Mouse (Mus musculus): ENCODE results near the gene Sla2. TPM values are rescaled to one million over a fixed set of nuclear protein-coding genes. Genes with fewer than 3 reads are reported as not detected.

The Sla2 gene
- polyA plus RNA-seq, 1 experiment from 2014 or later = 2.4 TPM

- peaks cover 29% of the 10 kb centered on the region for H3K36me3 ChIP-seq (replicated peaks; ENCODE audit: insufficient read depth, low read length)
- no peak overlapping the region for H3K27ac ChIP-seq (ENCODE audit: low read depth)
- no peak overlapping the region for H3K9ac ChIP-seq (replicated peaks)
- peak; percentile 47 for DNase-seq
- WGBS (ENCODE audit: insufficient replicate concordance) = 29% methylated on average over 9 of the region's 9 CpGs
- H3K4me2 ChIP-seq (ENCODE audit: low read depth, low read length) = no peak overlapping the region
- H3K4me3 ChIP-seq (ENCODE audit: low read depth, low read length) = no peak overlapping the region
- 0 out of 2 replicates have a peak, but pooled peaks have one; percentile 16 for ATAC-seq
- no peaks in the 10 kb centered on the region for H3K27me3 ChIP-seq (ENCODE audit: insufficient read depth, low read length)
- peaks cover 24% of the 10 kb centered on the region for H3K4me1 ChIP-seq (ENCODE audit: insufficient read depth)
- H3K9me3 ChIP-seq (ENCODE audit: low read length) = no peaks in the 10 kb centered on the region
- TF ChIP-seq CTCF (IDR thresholded peaks at IDR 0.05; ENCODE audit: low read depth) (no peak), EP300 (IDR thresholded peaks at IDR 0.05; ENCODE audit: low read depth) (no peak)
Observed at GRCm38 (mm10) chr2:156877726-156878125, 9.3 kb downstream of the Sla2 start.

DNA sequence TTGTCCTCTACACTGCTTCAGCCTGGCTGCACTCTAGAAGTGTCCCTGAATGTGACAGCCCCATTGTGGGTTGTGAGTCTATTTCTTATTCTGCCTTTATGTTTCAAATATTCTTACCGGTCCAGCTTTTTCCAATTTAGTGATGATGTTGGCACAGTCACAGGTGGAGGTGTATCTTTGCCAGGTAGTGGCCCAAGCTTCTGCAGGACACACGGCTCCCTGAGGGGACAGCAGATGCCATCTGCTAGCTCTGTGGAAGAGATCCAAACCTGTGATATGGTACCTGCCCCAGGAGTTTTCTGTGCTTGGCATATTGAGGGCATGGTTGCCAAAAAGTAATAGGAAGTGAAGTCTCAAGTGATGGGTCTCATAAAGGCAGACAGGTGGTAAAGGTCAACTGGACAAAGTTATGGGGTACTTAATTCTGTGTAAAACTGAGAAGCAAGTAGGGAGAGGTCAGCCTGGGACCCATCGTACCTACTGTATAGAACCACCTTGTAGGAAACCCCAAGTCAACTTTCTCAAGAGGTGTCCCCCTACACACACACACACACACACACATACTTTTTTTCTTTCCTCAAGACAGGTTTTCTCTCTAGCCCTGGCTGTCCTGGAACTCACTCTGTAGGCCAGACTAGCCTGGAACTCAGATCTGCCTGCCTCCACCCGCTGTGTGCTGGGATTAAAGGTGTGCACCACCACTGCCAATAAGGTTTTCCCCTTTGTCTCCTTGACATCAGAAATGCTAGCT is 12.1 kb downstream of the Sla2 start:
- Histone ChIP-seq H3K4me1 (ENCODE audit: insufficient read depth) (peaks cover 18% of the 10 kb centered on the region; the same call in 1 of the 2 replicates), H3K9ac (replicated peaks) (no peak overlapping the region), H3K4me3 (ENCODE audit: low read depth, low read length) (no peak overlapping the region), H3K9me3 (ENCODE audit: low read length) (no peaks in the 10 kb centered on the region), H3K27ac (ENCODE audit: low read depth) (no peak overlapping the region), H3K27me3 (ENCODE audit: insufficient read depth, low read length) (no peaks in the 10 kb centered on the region), H3K36me3 (replicated peaks; ENCODE audit: insufficient read depth, low read length) (peaks cover 57% of the 10 kb centered on the region), H3K4me2 (ENCODE audit: low read depth, low read length) (no peak overlapping the region)
- TF ChIP-seq CTCF (IDR thresholded peaks at IDR 0.05; ENCODE audit: low read depth) = no peak
- DNase-seq = no peak
- 92% methylated on average over 4 of the region's 4 CpGs for WGBS (ENCODE audit: insufficient replicate concordance)
- ATAC-seq = no peak

DNA sequence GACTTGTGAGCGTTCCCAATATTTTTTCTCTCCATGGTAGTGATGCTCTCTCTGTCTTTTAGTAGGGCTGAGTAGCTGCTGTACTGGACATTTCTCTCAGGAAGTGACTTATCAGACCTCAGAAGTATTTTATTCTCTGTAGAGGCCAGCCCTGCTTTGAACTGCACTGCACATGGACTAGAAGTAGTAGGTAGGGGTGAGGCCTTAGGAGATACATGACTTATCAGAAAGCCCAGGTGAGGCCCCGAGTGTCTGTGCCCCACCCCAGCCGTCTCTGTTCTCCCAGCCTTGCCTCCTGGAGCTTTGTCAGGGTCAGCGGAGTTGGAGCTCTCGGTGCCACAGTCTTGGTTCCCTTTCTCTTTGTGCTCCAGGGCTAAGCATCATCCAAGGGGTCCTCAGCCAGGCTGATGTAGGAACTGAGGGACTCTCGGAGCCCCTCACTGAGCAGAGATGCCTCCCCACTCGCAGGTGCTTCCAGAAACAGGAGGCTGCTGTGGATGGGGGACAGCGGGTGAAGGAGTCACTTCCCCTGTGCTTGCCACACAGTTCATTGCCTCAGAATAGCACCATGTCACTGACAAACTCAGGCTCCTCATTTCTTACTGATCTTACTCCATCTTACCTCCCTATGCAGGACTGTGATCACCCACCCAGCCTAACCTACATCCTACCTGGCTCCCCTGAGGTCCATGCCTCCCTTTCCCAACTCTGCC is 12.8 kb downstream of the Sla2 start:
- no peak for DNase-seq
- H3K27ac ChIP-seq (ENCODE audit: low read depth) = no peak overlapping the region

GRCm38 (mm10) chr2:156873629-156874028 is 13.4 kb downstream of the Sla2 start:
- Histone ChIP-seq H3K27ac (ENCODE audit: low read depth) (no peak overlapping the region), H3K4me1 (ENCODE audit: insufficient read depth) (peaks cover 18% of the 10 kb centered on the region; the same call in 1 of the 2 replicates), H3K27me3 (ENCODE audit: insufficient read depth, low read length) (no peaks in the 10 kb centered on the region), H3K4me2 (ENCODE audit: low read depth, low read length) (no peak overlapping the region), H3K36me3 (replicated peaks; ENCODE audit: insufficient read depth, low read length) (peaks cover 69% of the 10 kb centered on the region), H3K4me3 (ENCODE audit: low read depth, low read length) (no peak overlapping the region), H3K9me3 (ENCODE audit: low read length) (no peaks in the 10 kb centered on the region), H3K9ac (replicated peaks) (no peak overlapping the region)
- TF ChIP-seq CTCF (IDR thresholded peaks at IDR 0.05; ENCODE audit: low read depth) (peak; percentile 90), EP300 (IDR thresholded peaks at IDR 0.05; ENCODE audit: low read depth) (no peak)
- 26% methylated on average over 5 of the region's 5 CpGs for WGBS (ENCODE audit: insufficient replicate concordance)
- DNase-seq (peak; percentile 78), ATAC-seq (peak; percentile 64)

More for the DNA sequence above, 12.8 kb downstream of the Sla2 start:
- Histone ChIP-seq H3K36me3 (replicated peaks; ENCODE audit: insufficient read depth, low read length) (peaks cover 64% of the 10 kb centered on the region), H3K4me2 (ENCODE audit: low read depth, low read length) (no peak overlapping the region), H3K27me3 (ENCODE audit: insufficient read depth, low read length) (no peaks in the 10 kb centered on the region), H3K4me1 (ENCODE audit: insufficient read depth) (peaks cover 19% of the 10 kb centered on the region; the same call in 1 of the 2 replicates), H3K9ac (replicated peaks) (no peak overlapping the region), H3K4me3 (ENCODE audit: low read depth, low read length) (no peak overlapping the region), H3K9me3 (ENCODE audit: low read length) (no peaks in the 10 kb centered on the region)
- no peak for ATAC-seq
- no peak for TF ChIP-seq CTCF (IDR thresholded peaks at IDR 0.05; ENCODE audit: low read depth)
- no peak for TF ChIP-seq EP300 (IDR thresholded peaks at IDR 0.05; ENCODE audit: low read depth)
- 77% methylated on average over 8 of the region's 8 CpGs for WGBS (ENCODE audit: insufficient replicate concordance)

GRCm38 (mm10) chr2:156870519-156870918 is 16.5 kb downstream of the Sla2 start:
- Histone ChIP-seq H3K4me3 (ENCODE audit: low read depth, low read length) (no peak overlapping the region), H3K4me2 (ENCODE audit: low read depth, low read length) (no peak overlapping the region), H3K9me3 (ENCODE audit: low read length) (no peaks in the 10 kb centered on the region), H3K36me3 (replicated peaks; ENCODE audit: insufficient read depth, low read length) (peaks cover 96% of the 10 kb centered on the region), H3K27me3 (ENCODE audit: insufficient read depth, low read length) (no peaks in the 10 kb centered on the region), H3K4me1 (ENCODE audit: insufficient read depth) (peaks cover 13% of the 10 kb centered on the region), H3K9ac (replicated peaks) (no peak overlapping the region), H3K27ac (ENCODE audit: low read depth) (no peak overlapping the region)
- TF ChIP-seq CTCF (IDR thresholded peaks at IDR 0.05; ENCODE audit: low read depth) = no peak
- no peak for TF ChIP-seq EP300 (IDR thresholded peaks at IDR 0.05; ENCODE audit: low read depth)
- no peak for ATAC-seq
- WGBS (ENCODE audit: insufficient replicate concordance) = 36% methylated on average over 6 of the region's 6 CpGs
- peak; percentile 39 for DNase-seq

DNA sequence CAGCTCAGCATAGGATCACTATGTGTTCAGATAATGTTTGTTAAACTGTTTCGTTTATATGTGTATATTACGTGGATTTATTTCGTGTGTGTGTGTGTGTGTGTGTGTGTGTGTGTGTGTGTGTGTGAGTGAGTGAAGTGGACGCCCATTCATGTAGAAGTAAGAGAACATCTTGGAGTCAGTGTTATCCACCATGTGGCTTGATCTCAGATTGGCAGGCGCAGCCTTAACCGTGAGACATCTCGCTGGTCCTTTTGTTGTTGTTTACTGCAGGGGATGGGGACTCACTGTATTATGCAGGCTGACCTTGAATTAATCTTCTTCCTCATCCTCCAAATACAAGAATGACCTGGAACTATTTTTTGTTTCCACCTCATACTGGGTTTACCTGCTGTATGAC is 17.4 kb downstream of the Sla2 start:
- Histone ChIP-seq H3K4me1 (ENCODE audit: insufficient read depth) (peaks cover 21% of the 10 kb centered on the region), H3K27me3 (ENCODE audit: insufficient read depth, low read length) (no peaks in the 10 kb centered on the region), H3K36me3 (replicated peaks; ENCODE audit: insufficient read depth, low read length) (peaks cover 92% of the 10 kb centered on the region), H3K9me3 (ENCODE audit: low read length) (no peaks in the 10 kb centered on the region), H3K9ac (replicated peaks) (no peak overlapping the region), H3K4me3 (ENCODE audit: low read depth, low read length) (no peak overlapping the region), H3K27ac (ENCODE audit: low read depth) (no peak overlapping the region), H3K4me2 (ENCODE audit: low read depth, low read length) (no peak overlapping the region)
- 80% methylated on average over 7 of the region's 7 CpGs for WGBS (ENCODE audit: insufficient replicate concordance)
- TF ChIP-seq EP300 (IDR thresholded peaks at IDR 0.05; ENCODE audit: low read depth) = no peak
- no peak for TF ChIP-seq CTCF (IDR thresholded peaks at IDR 0.05; ENCODE audit: low read depth)
- no peak for ATAC-seq
- no peak for DNase-seq

All from liver, postnatal 0 days (tissue).